Mouse (Mus musculus) forebrain, postnatal 0 days (tissue): Measurements from ENCODE around the gene Acss3. TPM values are rescaled to one million over a fixed set of nuclear protein-coding genes. Genes with fewer than 3 reads are reported as not detected.

Source experiments
- ATAC-seq: fragments of 200-750 bp; cut with Nextera tagmentation; 2 replicates; pipeline ENCODE4 v1.8.0; 2017; ENCODE audit warnings: mild to moderate bottlenecking, moderate library complexity
- DNase-seq: peaks from one replicate; pipeline ENCODE4 v3.0.0-alpha.2; 2015
- H3K27ac ChIP-seq: fragments of 300-500 bp; sonication (generic); 2 replicates; pipeline ENCODE4 v1.5.1; 2014; ENCODE audit warnings: low read depth, mild to moderate bottlenecking, antibody characterized with exemption, low read length, moderate library complexity, mixed read lengths
- H3K27me3 ChIP-seq: fragments of 300-500 bp; sonication (generic); 2 replicates; pipeline ENCODE4 v1.6.1; 2014; ENCODE audit warnings: mild to moderate bottlenecking, low read length, mixed read lengths; ENCODE audit not compliant: insufficient read depth
- H3K36me3 ChIP-seq: fragments of 300-500 bp; sonication (generic); 2 replicates; pipeline ENCODE4 v1.6.1; 2014; ENCODE audit warnings: mild to moderate bottlenecking, moderate library complexity; ENCODE audit not compliant: insufficient read depth
- H3K4me1 ChIP-seq: fragments of 300-500 bp; sonication (generic); 2 replicates; pipeline ENCODE4 v1.6.1; 2014; ENCODE audit warnings: antibody characterized with exemption; ENCODE audit not compliant: insufficient read depth
- H3K4me2 ChIP-seq: fragments of 300-500 bp; sonication (generic); 2 replicates; pipeline ENCODE4 v1.6.1; 2014; ENCODE audit warnings: low read depth, mild to moderate bottlenecking, moderate library complexity
- H3K4me3 ChIP-seq: fragments of 300-500 bp; sonication (generic); 2 replicates; pipeline ENCODE4 v1.5.1; 2014; ENCODE audit warnings: low read depth, low read length, mixed read lengths
- H3K9ac ChIP-seq: fragments of 300-500 bp; sonication (generic); 2 replicates; pipeline ENCODE4 v1.6.1; 2014; ENCODE audit warnings: mild to moderate bottlenecking
- H3K9me3 ChIP-seq: fragments of 300-500 bp; sonication (generic); 2 replicates; pipeline ENCODE4 v1.6.1; 2016; ENCODE audit warnings: low read length
- CTCF ChIP-seq: sonication (generic); IDR thresholded peaks from 2 replicates; pipeline ENCODE4 v1.5.1; 2016; ENCODE audit warnings: antibody characterized with exemption, control low read depth, low read depth
- WGBS: fragments of 180-500 bp; shearing (Covaris S2); extraction: QIAGEN DNeasy Blood & Tissue Kit; methylation state at CpG from one replicate; pipeline ENCODE4 v1.1.7; 2014; 5-methylcytosine and 5-hydroxymethylcytosine counted together
- polyA plus RNA-seq: library from polyadenylated mRNA; unstranded; fragments of >200 nt; fragmentation: Nextera tagmentation; extraction: Ambion mirVana; gene quantifications from 2 replicates; pipeline ENCODE4 v1.2.1, GENCODE M21; 2015
- total RNA-seq: library from RNA; depleted of rRNA; stranded (reverse); fragments of >200 nt; gene quantifications from 2 replicates; pipeline ENCODE4 v1.2.3, GENCODE M21; 2014

Gene Acss3
- total and polyA plus RNA-seq, 2 experiments from 2014 or later = 0.57 to 2.2 TPM

DNA sequence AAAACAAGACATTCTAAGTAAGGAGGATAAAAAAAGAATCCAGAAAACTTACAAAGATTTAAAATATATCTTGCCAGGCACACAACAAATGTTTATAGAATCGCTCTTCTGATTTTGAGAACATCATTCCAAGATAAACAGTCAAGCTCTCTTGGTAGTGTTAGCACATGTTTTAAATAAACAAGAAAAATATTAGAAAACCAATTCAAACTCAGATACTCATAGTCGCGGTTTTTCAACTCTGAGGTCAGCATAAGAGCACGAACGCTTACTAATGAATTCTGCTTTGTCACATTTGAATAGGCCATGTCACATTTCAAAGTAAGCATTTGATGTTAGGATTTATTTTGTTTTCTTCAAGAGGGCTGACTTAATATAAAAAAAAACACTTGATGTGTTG, 102.3 kb downstream of the Acss3 start:
- TF ChIP-seq CTCF = no peak
- no peaks in the 10 kb centered on the region for H3K36me3 ChIP-seq
- H3K4me1 ChIP-seq = no peaks in the 10 kb centered on the region
- DNase-seq = no peak
- no peak overlapping the region for H3K4me3 ChIP-seq
- H3K27me3 ChIP-seq = no peaks in the 10 kb centered on the region
- H3K4me2 ChIP-seq = no peak overlapping the region
- no peak overlapping the region for H3K9ac ChIP-seq
- WGBS = 81% methylated on average over 5 of the region's 5 CpGs
- no peak for ATAC-seq
- H3K27ac ChIP-seq = no peak overlapping the region
- no peaks in the 10 kb centered on the region for H3K9me3 ChIP-seq

DNA sequence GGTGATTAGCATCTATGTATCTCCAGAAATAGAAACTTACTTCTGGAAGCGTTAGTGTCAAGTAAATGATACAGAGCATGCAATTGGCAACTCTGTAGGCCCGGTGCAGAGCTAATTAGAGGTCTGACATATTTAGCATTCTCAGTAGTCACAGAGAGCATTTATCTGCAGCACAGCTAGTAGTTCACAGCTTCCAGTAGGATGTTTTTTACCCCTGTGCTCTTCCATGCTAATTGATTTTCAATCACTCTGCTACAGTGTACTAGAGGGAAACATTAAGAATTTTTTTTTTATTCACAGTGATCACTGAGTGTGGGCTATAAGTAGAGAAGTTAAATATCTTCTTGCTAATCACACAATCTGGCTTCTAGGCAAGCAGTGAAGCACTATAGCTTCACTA, 112.3 kb downstream of the Acss3 start:
- ATAC-seq (no peak), DNase-seq (no peak)
- Histone ChIP-seq H3K9ac (no peak overlapping the region), H3K4me1 (no peaks in the 10 kb centered on the region), H3K27me3 (no peaks in the 10 kb centered on the region), H3K4me3 (no peak overlapping the region), H3K9me3 (no peaks in the 10 kb centered on the region), H3K27ac (no peak overlapping the region), H3K36me3 (no peaks in the 10 kb centered on the region), H3K4me2 (no peak overlapping the region)
- 46% methylated on average over 2 of the region's 2 CpGs for WGBS
- TF ChIP-seq CTCF = no peak

DNA sequence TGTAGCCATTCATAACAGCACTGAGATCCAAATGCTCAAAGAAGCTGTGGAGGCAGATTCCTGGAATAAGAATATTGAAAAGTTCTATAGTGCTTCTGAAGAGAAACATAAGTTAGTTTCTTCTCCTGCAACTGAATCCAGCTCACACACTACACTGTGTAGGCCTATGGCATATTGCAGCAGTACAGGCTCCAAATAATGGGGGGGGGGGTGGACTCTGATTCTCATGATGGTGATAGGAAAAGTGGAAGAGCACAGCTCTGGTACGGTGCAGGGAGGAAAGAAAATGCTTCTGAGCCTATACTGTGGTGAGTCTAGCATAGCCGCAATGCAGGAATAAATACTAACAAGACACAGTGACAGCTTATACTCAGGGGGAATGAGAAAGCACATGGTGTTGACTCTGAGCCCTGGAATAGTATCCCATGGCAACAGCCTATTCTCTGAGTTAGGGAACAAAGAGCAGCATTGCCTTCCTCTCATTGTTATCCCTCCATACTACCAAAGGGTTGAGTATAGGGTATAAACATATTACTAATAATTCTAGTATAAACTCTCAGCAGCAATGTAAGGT, 125.3 kb downstream of the Acss3 start:
- TF ChIP-seq CTCF = no peak
- no peaks in the 10 kb centered on the region for H3K9me3 ChIP-seq
- H3K9ac ChIP-seq = no peak overlapping the region
- H3K27ac ChIP-seq = no peak overlapping the region
- H3K27me3 ChIP-seq = no peaks in the 10 kb centered on the region
- no peak overlapping the region for H3K4me3 ChIP-seq
- 71% methylated on average over 2 of the region's 2 CpGs for WGBS
- no peak overlapping the region for H3K4me2 ChIP-seq
- no peaks in the 10 kb centered on the region for H3K4me1 ChIP-seq
- H3K36me3 ChIP-seq = no peaks in the 10 kb centered on the region
- DNase-seq = no peak
- ATAC-seq = peak; percentile 86

DNA sequence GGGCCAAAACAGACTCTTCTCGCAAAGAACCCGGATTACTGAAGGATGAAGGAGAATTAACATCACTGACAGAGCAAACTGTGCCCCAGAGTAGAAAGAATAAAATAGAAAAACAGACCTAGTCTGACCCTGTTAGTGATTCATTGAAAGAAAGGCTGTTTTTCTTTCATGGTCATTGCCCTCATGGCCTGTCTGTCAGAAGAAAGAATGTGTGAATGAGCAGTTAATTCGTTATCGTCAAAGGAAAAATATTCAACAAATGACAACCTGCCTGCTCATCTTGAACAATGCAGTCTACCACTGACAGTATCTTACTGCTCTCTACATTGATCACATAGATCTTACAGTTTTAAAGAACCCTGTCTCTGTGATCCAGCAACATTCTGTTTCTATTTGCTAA, 134.0 kb downstream of the Acss3 start:
- Histone ChIP-seq H3K4me1 (no peaks in the 10 kb centered on the region), H3K36me3 (no peaks in the 10 kb centered on the region), H3K27ac (no peak overlapping the region), H3K9me3 (no peaks in the 10 kb centered on the region), H3K27me3 (no peaks in the 10 kb centered on the region), H3K9ac (no peak overlapping the region), H3K4me2 (no peak overlapping the region), H3K4me3 (no peak overlapping the region)
- WGBS = 51% methylated on average over 4 of the region's 4 CpGs
- no peak for DNase-seq
- no peak for ATAC-seq
- no peak for TF ChIP-seq CTCF

DNA sequence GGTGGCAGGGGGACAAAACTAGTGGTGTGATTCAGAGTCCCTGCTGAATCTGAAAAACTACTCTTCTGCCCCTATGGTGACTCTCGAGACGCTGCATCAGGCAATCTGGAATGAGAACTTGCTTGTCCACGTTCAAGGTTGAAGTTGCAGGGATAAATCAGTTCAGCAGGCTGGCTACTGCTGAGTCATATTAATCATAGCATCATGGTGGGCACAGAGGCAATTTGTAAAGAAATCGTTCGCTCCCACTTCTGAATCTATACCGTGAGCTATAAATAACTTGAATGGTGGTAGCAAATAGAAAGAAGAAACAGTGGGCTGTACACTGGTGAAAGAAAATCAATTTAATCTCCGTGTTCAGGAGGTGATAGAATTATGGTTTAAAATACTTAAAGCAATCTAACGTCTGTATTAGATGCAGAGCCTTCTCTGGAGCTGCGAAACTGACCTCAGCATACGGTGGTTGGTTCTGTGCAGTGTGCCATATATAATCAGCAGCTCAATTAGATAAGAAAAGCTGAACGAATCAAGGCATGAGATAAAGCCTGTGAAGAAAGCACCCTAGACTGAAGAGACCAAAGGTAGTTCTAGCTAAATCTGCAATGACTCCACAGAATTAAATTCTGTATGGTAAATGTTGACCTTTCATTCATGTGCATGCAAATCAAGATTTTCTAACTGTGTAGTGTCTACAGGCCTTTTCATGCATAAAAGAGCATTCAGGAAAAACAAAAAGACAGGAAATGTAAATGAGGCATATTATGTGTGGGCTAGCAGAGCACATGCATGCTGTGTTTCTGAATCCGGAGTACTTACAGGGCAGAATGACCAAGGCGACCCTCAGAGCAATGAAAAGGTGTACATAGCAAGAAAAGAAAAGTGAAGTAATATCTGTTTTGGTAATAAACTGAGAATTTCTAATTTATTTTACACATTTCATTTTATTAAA, 148.0 kb downstream of the Acss3 start:
- Histone ChIP-seq H3K36me3 (no peaks in the 10 kb centered on the region), H3K4me3 (no peak overlapping the region), H3K27ac (no peak overlapping the region), H3K27me3 (no peaks in the 10 kb centered on the region), H3K4me1 (no peaks in the 10 kb centered on the region), H3K9ac (no peak overlapping the region), H3K9me3 (no peaks in the 10 kb centered on the region), H3K4me2 (no peak overlapping the region)
- DNase-seq = peak; percentile 6
- no peak for TF ChIP-seq CTCF
- no peak for ATAC-seq
- 31% methylated on average over 13 of the region's 13 CpGs for WGBS

DNA sequence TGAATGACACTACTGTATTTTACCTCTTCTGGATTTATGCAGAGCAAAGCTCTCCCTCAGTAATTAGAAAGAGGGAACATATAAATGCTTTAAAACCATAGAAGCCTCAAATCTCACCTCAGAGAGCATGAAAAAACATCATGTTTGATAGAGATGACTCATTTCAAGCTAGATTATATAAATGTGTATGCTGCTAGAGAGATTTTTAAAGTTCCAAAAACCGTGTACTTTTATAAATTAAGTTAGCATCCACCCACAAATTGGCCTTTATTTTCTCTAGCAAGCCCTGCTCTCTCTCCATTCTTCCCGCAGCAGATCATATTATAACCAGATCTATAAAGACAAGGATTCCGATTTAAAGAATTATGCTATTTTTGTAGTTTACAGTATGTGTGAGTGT, 164.4 kb downstream of the Acss3 start:
- H3K4me1 ChIP-seq = no peaks in the 10 kb centered on the region
- no peaks in the 10 kb centered on the region for H3K9me3 ChIP-seq
- H3K27me3 ChIP-seq = no peaks in the 10 kb centered on the region
- no peak for TF ChIP-seq CTCF
- no peak overlapping the region for H3K27ac ChIP-seq
- WGBS = 85% methylated on average over 3 of the region's 3 CpGs
- no peaks in the 10 kb centered on the region for H3K36me3 ChIP-seq
- DNase-seq (no peak), ATAC-seq (no peak)
- no peak overlapping the region for H3K9ac ChIP-seq
- H3K4me2 ChIP-seq = no peak overlapping the region
- no peak overlapping the region for H3K4me3 ChIP-seq

DNA sequence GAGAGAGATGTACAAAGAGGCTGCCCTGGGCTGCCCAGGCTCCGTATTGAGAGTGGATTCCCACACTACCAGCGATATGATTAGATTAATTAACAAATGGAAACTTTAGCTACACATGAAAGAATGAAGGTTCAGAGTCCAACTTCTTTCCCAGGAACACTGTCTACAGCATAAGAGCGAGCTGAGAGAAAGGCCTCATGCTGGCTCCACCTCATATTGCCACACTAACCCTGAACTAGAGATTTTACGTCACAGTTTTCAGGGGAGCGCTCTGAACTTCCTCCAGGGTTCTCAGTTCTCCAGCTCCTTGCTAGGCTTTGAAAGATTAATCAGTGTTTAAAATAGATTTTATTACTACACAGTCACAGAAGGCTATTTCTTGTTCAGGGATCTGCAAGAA, 182.1 kb downstream of the Acss3 start:
- ATAC-seq (no peak), DNase-seq (no peak)
- H3K36me3 ChIP-seq = no peaks in the 10 kb centered on the region
- H3K4me2 ChIP-seq = no peak overlapping the region
- H3K27ac ChIP-seq = no peak overlapping the region
- WGBS = 73% methylated on average over 5 of the region's 5 CpGs
- no peak for TF ChIP-seq CTCF
- H3K4me1 ChIP-seq = no peaks in the 10 kb centered on the region
- no peaks in the 10 kb centered on the region for H3K9me3 ChIP-seq
- no peak overlapping the region for H3K4me3 ChIP-seq
- no peak overlapping the region for H3K9ac ChIP-seq
- no peaks in the 10 kb centered on the region for H3K27me3 ChIP-seq
